In genomic region chr1:163355626-163356156, GRCm38 (mm10) we compare ENCODE assay signal across 29 mouse cellular contexts. TPM values are rescaled to one million over a fixed set of nuclear protein-coding genes. Genes with fewer than 3 reads are reported as not detected.
DNase-seq lines count a peak whose midpoint lies in the region; ATAC-seq and TF ChIP-seq lines count a peak whose summit lies in the region.
"Had no signal": no experiment of that assay in that cellular context is flagged by ENCODE, and none has a peak within 500 bp of the region (broad histone marks: within the 10 kb centered on the region; RNA-seq: fewer than 3 reads in every experiment).

No protein-coding gene starts in this region.

- 0 out of 2 replicates have a peak, but pooled peaks cover 3% of the 10 kb centered on the region for H3K4me1 ChIP-seq in lung, embryonic 14.5 days (ENCODE audit: insufficient read depth)
- peaks cover 17% of the 10 kb centered on the region for H3K4me1 ChIP-seq in embryonic facial prominence, embryonic 12.5 days
- H3K4me1 ChIP-seq in limb, embryonic 10.5 days: peaks cover 63% of the 10 kb centered on the region
- no peaks in the 10 kb centered on the region for H3K4me1 ChIP-seq in forebrain, embryonic 16.5 days (replicated peaks; ENCODE audit: control insufficient read depth, insufficient read depth, low read length)
- H3K4me1 ChIP-seq in intestine, embryonic 15.5 days (replicated peaks): no peaks in the 10 kb centered on the region
- H3K4me1 ChIP-seq: hindbrain, embryonic 12.5 days; neural tube, embryonic 13.5 days had no signal

- no peaks in the 10 kb centered on the region for H3K27me3 ChIP-seq in lung, embryonic 14.5 days (ENCODE audit: insufficient read depth, low read length)
- H3K27me3 ChIP-seq in embryonic facial prominence, embryonic 12.5 days: no peaks in the 10 kb centered on the region
- H3K27me3 ChIP-seq in limb, embryonic 10.5 days (ENCODE audit: low read depth, poor library complexity, severe bottlenecking): no peaks in the 10 kb centered on the region
- H3K27me3 ChIP-seq in forebrain, embryonic 16.5 days (replicated peaks; ENCODE audit: control insufficient read depth, insufficient read depth, low read length): no peaks in the 10 kb centered on the region
- no peaks in the 10 kb centered on the region for H3K27me3 ChIP-seq in intestine, embryonic 15.5 days (replicated peaks)
- H3K27me3 ChIP-seq: CH12.LX; heart, embryonic 13.5 days; hindbrain, embryonic 12.5 days; neural tube, embryonic 13.5 days had no signal

- DNase-seq in lung, embryonic 14.5 days: peak; percentile 44
- DNase-seq in lung, postnatal 36 days: no peak
- DNase-seq in limb, embryonic 10.5 days (ENCODE audit: low spot score): peak; percentile 49
- no peak for DNase-seq in neural tube, embryonic 10.5 days (ENCODE audit: extremely low spot score, low spot score)
- DNase-seq: adrenal gland, adult 8-10 months; B cell, adult 2 months; cerebellum, adult 11-12 months; cerebellum, postnatal 10 days; gastrocnemius, postnatal 14 days; heart, adult 11 months; heart, postnatal 14 days; kidney, adult 2 months; kidney, postnatal 10 days; retina, postnatal 1 day; right cerebral cortex, postnatal 25 days; thymus, postnatal 25 days had no signal

- no peaks in the 10 kb centered on the region for H3K36me3 ChIP-seq in lung, embryonic 14.5 days (ENCODE audit: insufficient read depth)
- H3K36me3 ChIP-seq in embryonic facial prominence, embryonic 12.5 days: no peaks in the 10 kb centered on the region
- H3K36me3 ChIP-seq in limb, embryonic 10.5 days: no peaks in the 10 kb centered on the region
- no peaks in the 10 kb centered on the region for H3K36me3 ChIP-seq in forebrain, embryonic 16.5 days (ENCODE audit: control insufficient read depth, insufficient read depth)
- H3K36me3 ChIP-seq in intestine, embryonic 15.5 days: no peaks in the 10 kb centered on the region
- H3K36me3 ChIP-seq: G1E; heart, embryonic 13.5 days; hindbrain, embryonic 12.5 days; neural tube, embryonic 13.5 days had no signal

- 32% methylated on average over 3 of the region's 3 CpGs for WGBS in lung, embryonic 14.5 days
- WGBS in embryonic facial prominence, embryonic 12.5 days: 32% methylated on average over 3 of the region's 3 CpGs
- 10% methylated on average over 3 of the region's 3 CpGs for WGBS in limb, embryonic 10.5 days
- WGBS in forebrain, embryonic 16.5 days: 38% methylated on average over 3 of the region's 3 CpGs
- 18% methylated on average over 3 of the region's 3 CpGs for WGBS in intestine, embryonic 15.5 days

- H3K4me3 ChIP-seq in lung, embryonic 14.5 days (ENCODE audit: low read depth, low read length): no peak overlapping the region
- H3K4me3 ChIP-seq in embryonic facial prominence, embryonic 12.5 days: no peak overlapping the region
- no peak overlapping the region for H3K4me3 ChIP-seq in limb, embryonic 10.5 days
- H3K4me3 ChIP-seq in forebrain, embryonic 16.5 days (replicated peaks; ENCODE audit: low read length): no peak overlapping the region
- H3K4me3 ChIP-seq in intestine, embryonic 15.5 days (replicated peaks): no peak overlapping the region
- H3K4me3 ChIP-seq: heart, embryonic 13.5 days; hindbrain, embryonic 12.5 days; layer of hippocampus, adult 2 months; neural tube, embryonic 13.5 days had no signal

- no peak for TF ChIP-seq CTCF in lung, embryonic 14.5 days (IDR thresholded peaks at IDR 0.05; ENCODE audit: low read depth)

- ATAC-seq in lung, embryonic 14.5 days (ENCODE audit: insufficient read depth): no peak
- no peak for ATAC-seq in embryonic facial prominence, embryonic 12.5 days (ENCODE audit: insufficient number of reproducible peaks, insufficient read depth, low FRiP score, low TSS enrichment)
- no peak for ATAC-seq in forebrain, embryonic 16.5 days
- ATAC-seq in intestine, embryonic 15.5 days: no peak
- ATAC-seq: forebrain, embryonic 14.5 days; inflammation-experienced regulatory T-cells, adult 6 months had no signal

- no peak overlapping the region for H3K4me2 ChIP-seq in lung, embryonic 14.5 days
- no peak overlapping the region for H3K4me2 ChIP-seq in embryonic facial prominence, embryonic 12.5 days (replicated peaks)
- H3K4me2 ChIP-seq in forebrain, embryonic 16.5 days (ENCODE audit: low read length): no peak overlapping the region
- H3K4me2 ChIP-seq in intestine, embryonic 15.5 days (replicated peaks): no peak overlapping the region
- H3K4me2 ChIP-seq: heart, embryonic 13.5 days; hindbrain, embryonic 12.5 days; midbrain, embryonic 11.5 days; neural tube, embryonic 13.5 days had no signal

- no peaks in the 10 kb centered on the region for H3K9me3 ChIP-seq in lung, embryonic 14.5 days (ENCODE audit: low read depth, low read length)
- no peaks in the 10 kb centered on the region for H3K9me3 ChIP-seq in embryonic facial prominence, embryonic 12.5 days
- H3K9me3 ChIP-seq in limb, embryonic 10.5 days (replicated peaks): no peaks in the 10 kb centered on the region
- H3K9me3 ChIP-seq in forebrain, embryonic 16.5 days (ENCODE audit: control insufficient read depth, low read length): no peaks in the 10 kb centered on the region
- no peaks in the 10 kb centered on the region for H3K9me3 ChIP-seq in intestine, embryonic 15.5 days
- H3K9me3 ChIP-seq: G1E; heart, embryonic 13.5 days; hindbrain, embryonic 12.5 days; neural tube, embryonic 13.5 days had no signal

- H3K27ac ChIP-seq in lung, embryonic 14.5 days (ENCODE audit: low read depth): no peak overlapping the region
- peak overlapping the region; percentile 73 for H3K27ac ChIP-seq in embryonic facial prominence, embryonic 12.5 days
- peak overlapping the region; percentile 80 for H3K27ac ChIP-seq in limb, embryonic 10.5 days
- no peak overlapping the region for H3K27ac ChIP-seq in forebrain, embryonic 16.5 days (ENCODE audit: low read length)
- H3K27ac ChIP-seq in intestine, embryonic 15.5 days: no peak overlapping the region
- H3K27ac ChIP-seq: heart, embryonic 13.5 days; hindbrain, embryonic 12.5 days; layer of hippocampus, adult 2 months; liver, embryonic 14.5 days; neural tube, embryonic 13.5 days had no signal

- no peak overlapping the region for H3K9ac ChIP-seq in lung, embryonic 14.5 days
- H3K9ac ChIP-seq in embryonic facial prominence, embryonic 12.5 days: no peak overlapping the region
- no peak overlapping the region for H3K9ac ChIP-seq in forebrain, embryonic 16.5 days (replicated peaks; ENCODE audit: low read depth, low read length)
- H3K9ac ChIP-seq in intestine, embryonic 15.5 days: no peak overlapping the region
- H3K9ac ChIP-seq: heart, embryonic 13.5 days; hindbrain, embryonic 12.5 days; liver, embryonic 14.5 days; neural tube, embryonic 13.5 days had no signal

RNA-seq across cellular contexts. Expression of gene Prrx1, which starts 42.2 kb away (rescaled TPM):
- polyA plus RNA-seq in lung, embryonic 14.5 days (2014; fragmentation: Nextera tagmentation; extraction: Ambion mirVana): 7.7 and 7.8 TPM in 2 replicates
- polyA plus RNA-seq in embryonic facial prominence, embryonic 12.5 days (2016; fragmentation: Nextera tagmentation; extraction: Ambion mirVana): 180 and 186 TPM in 2 replicates
- polyA plus RNA-seq in limb, embryonic 10.5 days (2016; fragmentation: Nextera tagmentation; extraction: Ambion mirVana): 169 and 219 TPM in 2 replicates
- 3.4 and 6.3 TPM in 2 replicates for polyA plus RNA-seq in forebrain, embryonic 16.5 days (2015; fragmentation: Nextera tagmentation; extraction: Ambion mirVana)
- 5.0 and 6.2 TPM in 2 replicates for polyA plus RNA-seq in intestine, embryonic 15.5 days (2015; fragmentation: Nextera tagmentation; extraction: Ambion mirVana)
- polyA plus RNA-seq: G1E; inflammation-experienced regulatory T-cells, adult 6 months had no signal

RNA-seq across cellular contexts. Expression of gene Gorab, which starts 47.8 kb away (rescaled TPM):
- 23.6 and 24.7 TPM in 2 replicates for polyA plus RNA-seq in lung, embryonic 14.5 days (2014; fragmentation: Nextera tagmentation; extraction: Ambion mirVana)
- polyA plus RNA-seq in embryonic facial prominence, embryonic 12.5 days (2016; fragmentation: Nextera tagmentation; extraction: Ambion mirVana): 39.0 and 40.6 TPM in 2 replicates
- 26.3 and 34.3 TPM in 2 replicates for polyA plus RNA-seq in limb, embryonic 10.5 days (2016; fragmentation: Nextera tagmentation; extraction: Ambion mirVana)
- 25.2 and 27.9 TPM in 2 replicates for polyA plus RNA-seq in forebrain, embryonic 16.5 days (2015; fragmentation: Nextera tagmentation; extraction: Ambion mirVana)
- 15.1 and 17.7 TPM in 2 replicates for polyA plus RNA-seq in intestine, embryonic 15.5 days (2015; fragmentation: Nextera tagmentation; extraction: Ambion mirVana)

Comparison
In these comparisons a context has a peak if more than half of its experiments do, and no peak if none do; other contexts are left out.
1. DNase-seq: peak in lung, embryonic 14.5 days (single experiment) and limb, embryonic 10.5 days (single experiment); none in lung, postnatal 36 days (single experiment) and neural tube, embryonic 10.5 days (single experiment).
2. H3K27ac ChIP-seq: peak in embryonic facial prominence, embryonic 12.5 days (single experiment) and limb, embryonic 10.5 days (single experiment); none in lung, embryonic 14.5 days (single experiment), forebrain, embryonic 16.5 days (single experiment) and intestine, embryonic 15.5 days (single experiment).
3. RNA of gene Prrx1, which starts 42.2 kb away (polyA plus RNA-seq): 169 to 219 TPM in limb, embryonic 10.5 days and 180 to 186 TPM in embryonic facial prominence, embryonic 12.5 days; 7.7 to 7.8 TPM in lung, embryonic 14.5 days, 5.0 to 6.2 TPM in intestine, embryonic 15.5 days and 3.4 to 6.3 TPM in forebrain, embryonic 16.5 days; every median in the first group is over 10 times any median in the second.